Mouse (Mus musculus) limb, embryonic 11.5 days (tissue): Measurements from ENCODE around the gene Ttc7. TPM values are rescaled to one million over a fixed set of nuclear protein-coding genes. Genes with fewer than 3 reads are reported as not detected.

Experiments used
- ATAC-seq: fragments of 200-750 bp; cut with Nextera tagmentation; 2 replicates; pipeline ENCODE4 v1.8.0; 2017; ENCODE audit warnings: low read depth; ENCODE audit not compliant: insufficient number of reproducible peaks, low FRiP score, low TSS enrichment
- DNase-seq: peaks from one replicate; pipeline ENCODE4 v3.0.0-alpha.2; 2015; ENCODE audit warnings: low spot score
- H3K27ac ChIP-seq: fragments of 300-500 bp; sonication (generic); replicated peaks from 2 replicates; pipeline ENCODE4 v1.5.1; 2014; ENCODE audit warnings: low read depth, mild to moderate bottlenecking, low read length
- H3K27me3 ChIP-seq: fragments of 300-500 bp; sonication (generic); 2 replicates; pipeline ENCODE4 v1.6.1; 2014; ENCODE audit warnings: mild to moderate bottlenecking, low read length, mixed read lengths; ENCODE audit not compliant: control insufficient read depth, insufficient read depth
- H3K36me3 ChIP-seq: fragments of 300-500 bp; sonication (generic); 2 replicates; pipeline ENCODE4 v1.6.1; 2014; ENCODE audit warnings: mild to moderate bottlenecking, low read length, moderate library complexity, mixed read lengths; ENCODE audit not compliant: control insufficient read depth, insufficient read depth
- H3K4me1 ChIP-seq: fragments of 300-500 bp; sonication (generic); 2 replicates; pipeline ENCODE4 v1.6.1; 2014; ENCODE audit warnings: low read length, mixed read lengths; ENCODE audit not compliant: control insufficient read depth, insufficient read depth
- H3K4me2 ChIP-seq: fragments of 300-500 bp; sonication (generic); 2 replicates; pipeline ENCODE4 v1.6.1; 2014; ENCODE audit warnings: low read depth, mild to moderate bottlenecking, moderate library complexity; ENCODE audit not compliant: severe bottlenecking
- H3K4me3 ChIP-seq: fragments of 300-500 bp; sonication (generic); 2 replicates; pipeline ENCODE4 v1.5.1; 2014; ENCODE audit warnings: low read depth, low read length
- H3K9ac ChIP-seq: fragments of 300-500 bp; sonication (generic); 2 replicates; pipeline ENCODE4 v1.6.1; 2014; ENCODE audit warnings: mild to moderate bottlenecking, low read length
- H3K9me3 ChIP-seq: fragments of 300-500 bp; sonication (generic); 2 replicates; pipeline ENCODE4 v1.6.1; 2016; ENCODE audit warnings: low read length; ENCODE audit not compliant: control insufficient read depth
- WGBS: fragments of 180-500 bp; shearing (Covaris S2); extraction: QIAGEN DNeasy Blood & Tissue Kit; methylation state at CpG from one replicate; pipeline ENCODE4 v1.1.7; 2014; 5-methylcytosine and 5-hydroxymethylcytosine counted together
- polyA plus RNA-seq: library from polyadenylated mRNA; unstranded; fragments of >200 nt; fragmentation: Nextera tagmentation; extraction: Ambion mirVana; gene quantifications from 2 replicates; pipeline ENCODE4 v1.2.1, GENCODE M21; 2014

Gene Ttc7
- polyA plus RNA-seq, 1 experiment from 2014 or later = 1.8 TPM

GRCm38 (mm10) chr17:87283755-87284481, 1.2 kb downstream of the Ttc7 start:
- Histone ChIP-seq H3K4me3 (peak overlapping the region; percentile 72), H3K36me3 (no peaks in the 10 kb centered on the region), H3K9me3 (no peaks in the 10 kb centered on the region), H3K4me1 (0 out of 2 replicates have a peak, but pooled peaks cover 3% of the 10 kb centered on the region), H3K27me3 (peaks cover 14% of the 10 kb centered on the region), H3K4me2 (peak overlapping the region; percentile 99), H3K9ac (0 out of 2 replicates have a peak overlapping the region, but pooled peaks have one; percentile 28), H3K27ac (no peak overlapping the region)
- ATAC-seq (no peak), DNase-seq (peak; percentile 47)
- 4% methylated on average over 21 of the region's 21 CpGs for WGBS

GRCm38 (mm10) chr17:87284482-87285040, 1.9 kb downstream of the Ttc7 start:
- no peak for DNase-seq
- no peak overlapping the region for H3K4me2 ChIP-seq
- H3K9ac ChIP-seq = no peak overlapping the region
- 66% methylated on average over 7 of the region's 7 CpGs for WGBS
- H3K4me1 ChIP-seq = 0 out of 2 replicates have a peak, but pooled peaks cover 3% of the 10 kb centered on the region
- no peaks in the 10 kb centered on the region for H3K36me3 ChIP-seq
- no peak overlapping the region for H3K4me3 ChIP-seq
- ATAC-seq = no peak
- no peaks in the 10 kb centered on the region for H3K9me3 ChIP-seq
- peaks cover 14% of the 10 kb centered on the region for H3K27me3 ChIP-seq
- H3K27ac ChIP-seq = no peak overlapping the region

- H3K27ac ChIP-seq = no peak overlapping the region
- no peak overlapping the region for H3K4me2 ChIP-seq
- WGBS = 83% methylated on average over 23 of the region's 23 CpGs
- 0 out of 2 replicates have a peak, but pooled peaks cover 3% of the 10 kb centered on the region for H3K4me1 ChIP-seq
- H3K27me3 ChIP-seq = peaks cover 14% of the 10 kb centered on the region
- no peaks in the 10 kb centered on the region for H3K36me3 ChIP-seq
- no peak for DNase-seq
- H3K9me3 ChIP-seq = no peaks in the 10 kb centered on the region
- ATAC-seq = no peak
- H3K9ac ChIP-seq = no peak overlapping the region
- no peak overlapping the region for H3K4me3 ChIP-seq
These were observed 3.2 kb downstream of the Ttc7 start for GRCm38 (mm10) chr17:87285731-87286465.

GRCm38 (mm10) chr17:87286481-87287143, 3.9 kb downstream of the Ttc7 start:
- no peak for ATAC-seq
- H3K9me3 ChIP-seq = no peaks in the 10 kb centered on the region
- no peaks in the 10 kb centered on the region for H3K4me1 ChIP-seq
- no peaks in the 10 kb centered on the region for H3K36me3 ChIP-seq
- no peak overlapping the region for H3K4me3 ChIP-seq
- DNase-seq = no peak
- no peak overlapping the region for H3K4me2 ChIP-seq
- H3K27me3 ChIP-seq = peaks cover 14% of the 10 kb centered on the region
- H3K27ac ChIP-seq = no peak overlapping the region
- WGBS = 64% methylated on average over 8 of the region's 8 CpGs
- H3K9ac ChIP-seq = no peak overlapping the region

GRCm38 (mm10) chr17:87287197-87287777, 4.6 kb downstream of the Ttc7 start:
- Histone ChIP-seq H3K27ac (no peak overlapping the region), H3K36me3 (no peaks in the 10 kb centered on the region), H3K4me2 (no peak overlapping the region), H3K4me3 (no peak overlapping the region), H3K27me3 (peaks cover 14% of the 10 kb centered on the region), H3K9me3 (no peaks in the 10 kb centered on the region), H3K9ac (no peak overlapping the region), H3K4me1 (no peaks in the 10 kb centered on the region)
- no peak for ATAC-seq
- DNase-seq = no peak
- 63% methylated on average over 8 of the region's 8 CpGs for WGBS

GRCm38 (mm10) chr17:87288131-87288530, 5.4 kb downstream of the Ttc7 start:
- Histone ChIP-seq H3K27me3 (peaks cover 14% of the 10 kb centered on the region), H3K4me1 (no peaks in the 10 kb centered on the region), H3K36me3 (no peaks in the 10 kb centered on the region; the same call in 1 of the 2 replicates), H3K9ac (no peak overlapping the region), H3K9me3 (no peaks in the 10 kb centered on the region), H3K4me2 (no peak overlapping the region), H3K4me3 (no peak overlapping the region), H3K27ac (no peak overlapping the region)
- DNase-seq (no peak), ATAC-seq (no peak)
- WGBS = 25% methylated on average over 12 of the region's 12 CpGs

GRCm38 (mm10) chr17:87289367-87289766, 6.7 kb downstream of the Ttc7 start:
- Histone ChIP-seq H3K4me3 (no peak overlapping the region), H3K4me1 (no peaks in the 10 kb centered on the region), H3K4me2 (no peak overlapping the region), H3K9me3 (no peaks in the 10 kb centered on the region), H3K27me3 (peaks cover 7% of the 10 kb centered on the region), H3K27ac (no peak overlapping the region), H3K9ac (no peak overlapping the region), H3K36me3 (peaks cover 1% of the 10 kb centered on the region; the same call in 1 of the 2 replicates)
- 75% methylated on average over 5 of the region's 5 CpGs for WGBS
- ATAC-seq (no peak), DNase-seq (no peak)

- H3K27ac ChIP-seq = no peak overlapping the region
- no peak overlapping the region for H3K4me3 ChIP-seq
- H3K4me2 ChIP-seq = no peak overlapping the region
- ATAC-seq (no peak), DNase-seq (no peak)
- H3K4me1 ChIP-seq = no peaks in the 10 kb centered on the region
- WGBS = 87% methylated on average over 7 of the region's 7 CpGs
- H3K9me3 ChIP-seq = no peaks in the 10 kb centered on the region
- H3K27me3 ChIP-seq = no peaks in the 10 kb centered on the region
- peaks cover 2% of the 10 kb centered on the region; the same call in 1 of the 2 replicates for H3K36me3 ChIP-seq
- H3K9ac ChIP-seq = no peak overlapping the region
These were observed 8.4 kb downstream of the Ttc7 start for GRCm38 (mm10) chr17:87291037-87291436.
